Mouse (Mus musculus) heart, embryonic 15.5 days (tissue): ENCODE measurements around the gene Rad23b. TPM values are rescaled to one million over a fixed set of nuclear protein-coding genes. Genes with fewer than 3 reads are reported as not detected.

Experiments used
- ATAC-seq: fragments of 200-750 bp; cut with Nextera tagmentation; replicated peaks from 2 replicates; pipeline ENCODE4 v1.8.0; 2017; ENCODE audit warnings: low read depth, moderate TSS enrichment; ENCODE audit not compliant: insufficient number of reproducible peaks, insufficient read depth, low FRiP score
- H3K27ac ChIP-seq: fragments of 300-500 bp; sonication (generic); 2 replicates; pipeline ENCODE4 v1.5.1; 2015; ENCODE audit warnings: mild to moderate bottlenecking, inconsistent platforms
- H3K27me3 ChIP-seq: fragments of 300-500 bp; sonication (generic); 2 replicates; pipeline ENCODE4 v1.6.1; 2015; ENCODE audit warnings: inconsistent platforms
- H3K36me3 ChIP-seq: fragments of 300-500 bp; sonication (generic); 2 replicates; pipeline ENCODE4 v1.6.1; 2015; ENCODE audit warnings: mild to moderate bottlenecking, inconsistent platforms
- H3K4me1 ChIP-seq: fragments of 300-500 bp; sonication (generic); replicated peaks from 2 replicates; pipeline ENCODE4 v1.6.1; 2015; ENCODE audit warnings: inconsistent platforms
- H3K4me2 ChIP-seq: fragments of 300-500 bp; sonication (generic); 2 replicates; pipeline ENCODE4 v1.6.1; 2015; ENCODE audit warnings: inconsistent platforms, mild to moderate bottlenecking, moderate library complexity
- H3K4me3 ChIP-seq: fragments of 300-500 bp; sonication (generic); 2 replicates; pipeline ENCODE4 v1.5.1; 2015; ENCODE audit warnings: mild to moderate bottlenecking, inconsistent platforms
- H3K9ac ChIP-seq: fragments of 300-500 bp; sonication (generic); 2 replicates; pipeline ENCODE4 v1.6.1; 2015; ENCODE audit warnings: mild to moderate bottlenecking, inconsistent platforms
- H3K9me3 ChIP-seq: fragments of 300-500 bp; sonication (generic); replicated peaks from 2 replicates; pipeline ENCODE4 v1.6.1; 2016; ENCODE audit warnings: inconsistent platforms
- WGBS: fragments of 180-500 bp; shearing (Covaris S2); methylation state at CpG from one replicate; pipeline ENCODE4 v1.1.7; 2015; ENCODE audit warnings: mixed read lengths; 5-methylcytosine and 5-hydroxymethylcytosine counted together
- polyA plus RNA-seq: library from polyadenylated mRNA; unstranded; fragments of >200 nt; fragmentation: Nextera tagmentation; extraction: Ambion mirVana; gene quantifications from 2 replicates; pipeline ENCODE4 v1.2.1, GENCODE M21; 2015

Rad23b gene
- polyA plus RNA-seq, 1 experiment from 2014 or later = 54.1 TPM

DNA sequence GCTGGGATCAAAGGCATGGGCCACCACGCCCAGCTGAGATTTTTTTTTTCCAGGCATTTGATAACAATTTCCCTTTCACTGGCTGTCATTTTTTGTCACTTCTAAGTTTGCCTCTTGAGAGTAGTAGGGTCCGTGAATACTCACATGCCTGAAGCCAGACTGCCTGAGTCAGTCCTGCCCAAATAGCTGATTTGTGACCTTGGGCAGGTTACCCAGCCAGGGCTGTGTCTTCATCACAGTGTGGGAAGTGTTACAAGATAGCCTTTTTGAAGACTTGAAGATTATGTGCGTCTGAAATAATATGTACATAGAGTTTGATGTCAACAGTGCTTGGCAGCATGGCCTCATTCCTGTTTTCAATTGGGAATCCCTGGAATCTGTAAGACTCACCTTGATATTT is 6.9 kb downstream of the Rad23b start:
- no peak overlapping the region for H3K9ac ChIP-seq
- H3K4me2 ChIP-seq = no peak overlapping the region
- peaks cover 32% of the 10 kb centered on the region for H3K4me1 ChIP-seq
- WGBS = 47% methylated on average over 3 of the region's 3 CpGs
- 0 out of 2 replicates have a peak, but pooled peaks cover 2% of the 10 kb centered on the region for H3K36me3 ChIP-seq
- ATAC-seq = no peak
- no peaks in the 10 kb centered on the region for H3K27me3 ChIP-seq
- H3K9me3 ChIP-seq = no peaks in the 10 kb centered on the region
- no peak overlapping the region for H3K4me3 ChIP-seq
- H3K27ac ChIP-seq = peak overlapping the region; percentile 17; the same call in 1 of the 2 replicates

DNA sequence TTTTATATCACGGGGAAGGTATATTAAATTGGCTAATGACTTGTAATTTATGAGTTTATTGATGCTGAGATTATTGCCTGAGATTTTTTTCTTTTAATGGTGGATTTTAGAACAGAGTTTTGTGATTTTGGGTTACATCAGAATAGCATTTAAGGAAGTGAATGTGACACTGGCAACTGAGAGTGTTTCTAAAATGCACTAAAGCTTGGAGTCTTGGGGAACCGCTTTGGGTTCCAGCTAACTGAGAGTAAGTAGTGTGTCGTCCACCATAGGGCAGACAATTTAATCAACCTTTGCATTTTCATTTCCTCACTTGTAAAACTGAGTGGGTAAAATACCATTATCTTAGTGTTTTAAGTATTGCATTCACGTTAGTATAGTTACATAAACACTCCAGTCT is 14.0 kb downstream of the Rad23b start:
- no peaks in the 10 kb centered on the region for H3K4me1 ChIP-seq
- ATAC-seq = no peak
- no peak overlapping the region for H3K9ac ChIP-seq
- WGBS = 95% methylated on average over 4 of the region's 4 CpGs
- H3K27ac ChIP-seq = no peak overlapping the region
- no peak overlapping the region for H3K4me3 ChIP-seq
- H3K36me3 ChIP-seq = 0 out of 2 replicates have a peak, but pooled peaks cover 5% of the 10 kb centered on the region
- H3K27me3 ChIP-seq = no peaks in the 10 kb centered on the region
- H3K9me3 ChIP-seq = 0 out of 2 replicates have a peak, but pooled peaks cover 3% of the 10 kb centered on the region
- no peak overlapping the region for H3K4me2 ChIP-seq

DNA sequence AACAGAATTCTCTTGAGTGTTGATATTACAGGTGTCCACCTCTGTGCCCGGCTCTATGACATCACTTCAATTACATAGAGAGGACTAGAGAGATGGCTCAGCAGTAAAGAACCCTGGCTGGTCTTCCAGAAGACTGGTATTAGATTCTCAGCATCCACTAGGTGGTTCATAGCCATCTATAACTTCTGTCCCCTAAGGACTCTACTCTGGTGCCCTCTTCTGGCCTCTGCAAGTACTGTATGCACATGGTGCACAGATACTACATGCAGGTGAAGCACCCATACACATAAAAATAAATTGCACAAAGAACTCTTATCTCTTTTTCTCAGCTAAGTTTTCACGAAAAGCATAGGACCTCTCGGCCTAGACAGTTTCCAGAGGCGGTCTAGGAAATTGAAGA is 14.5 kb downstream of the Rad23b start:
- Histone ChIP-seq H3K4me3 (no peak overlapping the region), H3K9ac (no peak overlapping the region), H3K36me3 (0 out of 2 replicates have a peak, but pooled peaks cover 5% of the 10 kb centered on the region), H3K9me3 (0 out of 2 replicates have a peak, but pooled peaks cover 3% of the 10 kb centered on the region), H3K27me3 (no peaks in the 10 kb centered on the region), H3K4me1 (no peaks in the 10 kb centered on the region), H3K27ac (no peak overlapping the region), H3K4me2 (no peak overlapping the region)
- ATAC-seq = no peak
- WGBS = 84% methylated on average over 4 of the region's 4 CpGs

DNA sequence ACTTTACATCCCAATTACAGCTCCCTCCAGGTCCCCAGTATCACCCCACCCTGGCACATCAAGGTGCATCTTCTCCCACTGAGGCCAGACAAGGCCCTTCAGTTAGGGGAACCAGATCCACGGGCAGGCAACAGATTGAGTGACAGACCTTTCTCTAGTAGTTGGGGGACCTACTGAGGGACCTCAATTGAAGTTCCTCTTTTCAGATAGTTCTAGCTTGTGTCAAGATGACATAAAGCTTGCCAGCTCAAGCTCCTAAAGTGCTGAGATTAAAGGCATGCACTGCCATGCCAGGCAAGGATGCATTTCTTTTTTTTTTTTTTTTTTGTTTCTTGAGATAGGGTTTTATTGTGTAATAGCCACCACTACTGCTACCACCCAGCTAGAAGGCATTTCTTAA is 16.2 kb downstream of the Rad23b start:
- Histone ChIP-seq H3K4me1 (no peaks in the 10 kb centered on the region), H3K4me3 (no peak overlapping the region), H3K27ac (no peak overlapping the region), H3K4me2 (no peak overlapping the region), H3K27me3 (no peaks in the 10 kb centered on the region), H3K36me3 (peaks cover 11% of the 10 kb centered on the region), H3K9me3 (0 out of 2 replicates have a peak, but pooled peaks cover 3% of the 10 kb centered on the region), H3K9ac (no peak overlapping the region)
- no peak for ATAC-seq
- WGBS = 49% methylated on average over 1 of the region's 1 CpGs

DNA sequence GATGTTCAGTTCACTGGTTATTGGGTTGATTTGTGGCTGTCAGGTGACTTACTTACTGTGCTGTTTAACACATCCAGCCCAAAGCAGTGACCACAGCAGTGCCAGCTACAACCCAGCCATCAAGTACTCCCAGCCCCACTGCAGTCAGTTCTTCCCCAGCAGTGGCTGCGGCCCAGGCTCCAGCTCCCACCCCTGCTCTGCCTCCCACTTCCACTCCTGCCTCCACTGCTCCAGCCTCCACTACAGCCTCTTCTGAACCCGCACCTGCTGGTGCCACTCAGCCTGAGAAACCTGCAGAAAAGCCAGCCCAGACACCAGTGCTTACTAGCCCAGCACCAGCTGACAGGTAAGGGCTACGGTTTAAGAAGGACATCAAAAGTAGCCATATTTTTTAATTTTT is 20.3 kb downstream of the Rad23b start:
- Histone ChIP-seq H3K4me2 (no peak overlapping the region), H3K9ac (no peak overlapping the region), H3K36me3 (peaks cover 24% of the 10 kb centered on the region), H3K4me1 (no peaks in the 10 kb centered on the region), H3K4me3 (no peak overlapping the region), H3K27ac (no peak overlapping the region), H3K27me3 (no peaks in the 10 kb centered on the region), H3K9me3 (no peaks in the 10 kb centered on the region)
- ATAC-seq = no peak
- WGBS = 89% methylated on average over 3 of the region's 3 CpGs

DNA sequence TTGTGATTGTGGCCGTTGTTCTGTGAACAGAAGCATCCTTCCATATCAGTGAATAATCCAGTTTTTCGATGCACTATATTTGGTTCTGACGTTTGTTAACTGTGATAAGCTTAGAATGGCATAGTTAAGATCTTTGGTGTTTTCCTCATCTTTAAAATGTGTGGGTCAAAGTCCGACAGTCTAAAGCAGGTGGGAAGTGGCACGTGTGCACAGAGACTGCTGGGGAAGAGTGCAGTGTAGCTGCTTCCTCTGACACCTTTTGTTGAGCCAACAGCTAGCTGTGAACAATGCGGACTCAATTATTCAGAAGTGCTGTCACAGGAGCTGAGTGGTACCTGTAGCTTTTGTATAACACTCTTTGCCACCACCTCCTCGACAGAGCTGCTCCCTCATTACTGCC is 21.5 kb downstream of the Rad23b start:
- 73% methylated on average over 7 of the region's 7 CpGs for WGBS
- Histone ChIP-seq H3K27me3 (no peaks in the 10 kb centered on the region), H3K9ac (no peak overlapping the region), H3K36me3 (peaks cover 26% of the 10 kb centered on the region), H3K27ac (no peak overlapping the region), H3K4me1 (no peaks in the 10 kb centered on the region), H3K4me3 (no peak overlapping the region), H3K4me2 (no peak overlapping the region), H3K9me3 (no peaks in the 10 kb centered on the region)
- no peak for ATAC-seq

DNA sequence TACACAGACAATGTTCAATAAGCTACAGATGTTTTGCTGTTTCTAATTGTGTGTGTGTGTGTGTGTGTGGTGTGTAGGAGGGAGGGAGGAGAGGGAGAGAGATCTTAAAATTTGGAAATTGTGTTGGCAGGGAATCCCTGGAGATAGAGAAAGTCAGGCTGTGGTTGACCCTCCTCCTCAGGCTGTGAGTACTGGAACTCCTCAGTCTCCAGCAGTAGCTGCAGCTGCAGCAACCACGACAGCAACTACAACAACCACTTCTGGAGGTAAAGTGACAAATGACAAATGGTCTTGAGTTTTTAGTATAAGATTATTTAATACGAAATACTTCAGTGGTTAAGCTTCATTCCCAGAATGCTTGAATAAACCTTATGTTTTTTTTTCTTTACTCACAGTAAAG is 32.5 kb downstream of the Rad23b start:
- no peak overlapping the region for H3K4me2 ChIP-seq
- no peak overlapping the region for H3K27ac ChIP-seq
- no peak overlapping the region for H3K9ac ChIP-seq
- 89% methylated on average over 2 of the region's 2 CpGs for WGBS
- no peaks in the 10 kb centered on the region for H3K9me3 ChIP-seq
- H3K36me3 ChIP-seq = peaks cover 70% of the 10 kb centered on the region
- H3K4me1 ChIP-seq = no peaks in the 10 kb centered on the region
- no peaks in the 10 kb centered on the region for H3K27me3 ChIP-seq
- H3K4me3 ChIP-seq = no peak overlapping the region
- no peak for ATAC-seq

DNA sequence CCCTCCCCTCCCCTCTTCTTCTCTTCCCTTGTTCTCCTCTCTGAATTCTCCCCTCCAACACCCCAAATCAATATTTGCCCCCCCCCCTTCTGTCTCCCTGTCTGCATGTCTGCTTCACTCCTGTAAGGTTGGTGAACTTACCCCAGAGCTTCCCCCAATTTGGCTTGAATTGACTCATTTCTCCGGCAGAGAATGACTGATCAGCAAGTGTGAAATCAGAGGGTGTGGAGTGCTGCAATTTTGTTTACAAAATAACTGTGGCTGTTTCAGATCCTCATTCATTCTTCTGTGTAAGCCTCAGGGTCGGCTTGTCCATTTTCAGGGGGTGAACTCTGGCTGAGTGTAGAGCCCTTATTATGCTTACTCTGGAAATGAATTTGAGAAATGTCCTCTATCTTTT is 36.9 kb downstream of the Rad23b start:
- ATAC-seq = no peak
- Histone ChIP-seq H3K4me3 (no peak overlapping the region), H3K9ac (no peak overlapping the region), H3K4me1 (peaks cover 7% of the 10 kb centered on the region), H3K27ac (no peak overlapping the region), H3K27me3 (no peaks in the 10 kb centered on the region), H3K9me3 (no peaks in the 10 kb centered on the region), H3K36me3 (peaks cover 61% of the 10 kb centered on the region), H3K4me2 (no peak overlapping the region)
- 86% methylated on average over 2 of the region's 2 CpGs for WGBS

DNA sequence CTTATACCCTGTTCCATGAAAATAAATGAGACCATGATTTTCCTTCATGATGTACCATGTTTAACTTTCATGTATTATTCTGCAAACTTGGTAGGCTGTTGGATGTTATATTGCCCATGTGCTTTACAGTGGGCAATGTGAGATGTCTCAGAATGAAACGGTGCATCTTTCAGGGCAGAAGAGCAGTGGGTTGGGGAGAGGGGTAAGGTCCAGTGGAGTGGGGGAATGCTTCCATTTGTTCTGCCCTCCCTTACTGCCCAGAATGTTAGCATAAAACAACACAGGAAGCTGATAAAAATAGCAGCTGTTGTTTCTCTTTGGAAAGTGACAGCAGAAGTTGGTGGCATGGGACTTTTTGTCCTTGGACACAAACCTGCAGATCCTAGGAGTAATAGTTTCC is 41.6 kb downstream of the Rad23b start:
- WGBS = 53% methylated on average over 1 of the region's 1 CpGs
- Histone ChIP-seq H3K27ac (peak overlapping the region; percentile 53), H3K9me3 (no peaks in the 10 kb centered on the region), H3K4me3 (no peak overlapping the region), H3K4me1 (peaks cover 7% of the 10 kb centered on the region), H3K27me3 (no peaks in the 10 kb centered on the region), H3K9ac (no peak overlapping the region), H3K36me3 (peaks cover 19% of the 10 kb centered on the region), H3K4me2 (no peak overlapping the region)
- no peak for ATAC-seq

DNA sequence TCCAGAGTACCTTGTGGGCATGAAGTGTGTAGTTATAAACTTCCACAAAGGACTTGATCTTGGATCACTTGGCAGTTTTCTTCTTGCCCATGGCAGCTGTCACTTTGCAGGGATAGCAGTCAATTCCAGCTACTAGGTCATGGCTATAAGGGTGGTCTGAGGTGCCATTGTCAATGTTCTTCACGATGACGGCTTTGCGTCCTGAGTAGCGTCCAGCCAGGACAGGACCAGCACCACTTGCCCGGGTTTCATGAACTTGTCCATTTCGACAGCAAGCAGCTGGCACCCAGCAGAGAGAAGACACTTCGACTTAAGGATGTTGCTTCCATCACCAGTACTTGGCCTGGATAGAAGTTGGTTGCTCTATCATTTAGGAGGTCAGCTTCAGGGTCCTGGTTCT is 42.6 kb downstream of the Rad23b start:
- no peak for ATAC-seq
- Histone ChIP-seq H3K27me3 (no peaks in the 10 kb centered on the region), H3K9ac (no peak overlapping the region), H3K4me1 (peaks cover 7% of the 10 kb centered on the region), H3K36me3 (peaks cover 10% of the 10 kb centered on the region), H3K4me2 (no peak overlapping the region), H3K27ac (no peak overlapping the region), H3K9me3 (no peaks in the 10 kb centered on the region), H3K4me3 (no peak overlapping the region)
- WGBS = 87% methylated on average over 7 of the region's 7 CpGs

DNA sequence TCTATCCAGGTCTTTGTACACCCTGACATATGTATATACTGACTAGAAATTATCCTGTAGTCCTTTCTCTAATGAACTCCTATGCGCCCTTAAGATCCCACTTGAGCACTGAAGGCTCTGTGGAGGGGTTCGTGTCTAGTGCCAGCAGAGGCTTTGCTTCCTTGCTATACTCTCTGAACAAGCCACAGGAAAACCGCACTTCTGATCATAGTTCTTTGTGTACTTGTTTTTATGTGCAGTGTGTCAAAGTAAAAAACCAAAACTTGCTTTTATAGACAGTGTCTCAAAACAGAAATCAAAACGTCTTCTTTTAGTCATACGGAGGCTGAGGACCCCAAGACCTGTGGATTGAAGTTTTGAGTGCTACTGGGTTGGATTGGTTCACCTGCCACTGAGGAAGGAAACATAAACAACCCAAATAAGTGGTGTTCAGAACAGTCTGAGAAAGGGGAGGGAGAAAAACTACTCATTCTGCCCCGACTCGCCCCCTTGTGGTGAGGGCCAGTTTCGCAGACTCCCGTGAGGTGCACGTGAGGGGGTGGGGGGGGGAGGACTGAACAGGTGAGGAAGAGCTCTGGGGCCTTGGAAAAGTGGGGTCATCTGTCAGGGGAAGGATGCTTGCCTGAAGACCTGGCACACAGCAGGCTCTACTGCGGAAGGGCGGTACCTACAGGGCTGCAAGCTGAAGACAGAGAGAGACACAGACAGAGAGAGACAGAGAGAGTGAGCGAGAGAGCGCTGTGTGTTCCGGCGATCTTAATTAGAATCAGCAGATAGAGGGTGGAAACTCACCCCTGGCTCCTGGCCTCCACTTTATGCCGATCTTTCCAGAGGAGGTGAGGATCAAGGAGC is 48.3 kb downstream of the Rad23b start:
- H3K27me3 ChIP-seq = no peaks in the 10 kb centered on the region
- WGBS = 37% methylated on average over 17 of the region's 17 CpGs
- H3K36me3 ChIP-seq = no peaks in the 10 kb centered on the region
- no peak overlapping the region for H3K27ac ChIP-seq
- no peak overlapping the region for H3K9ac ChIP-seq
- H3K9me3 ChIP-seq = 0 out of 2 replicates have a peak, but pooled peaks cover 7% of the 10 kb centered on the region
- no peak overlapping the region for H3K4me2 ChIP-seq
- no peaks in the 10 kb centered on the region for H3K4me1 ChIP-seq
- no peak for ATAC-seq
- H3K4me3 ChIP-seq = no peak overlapping the region

DNA sequence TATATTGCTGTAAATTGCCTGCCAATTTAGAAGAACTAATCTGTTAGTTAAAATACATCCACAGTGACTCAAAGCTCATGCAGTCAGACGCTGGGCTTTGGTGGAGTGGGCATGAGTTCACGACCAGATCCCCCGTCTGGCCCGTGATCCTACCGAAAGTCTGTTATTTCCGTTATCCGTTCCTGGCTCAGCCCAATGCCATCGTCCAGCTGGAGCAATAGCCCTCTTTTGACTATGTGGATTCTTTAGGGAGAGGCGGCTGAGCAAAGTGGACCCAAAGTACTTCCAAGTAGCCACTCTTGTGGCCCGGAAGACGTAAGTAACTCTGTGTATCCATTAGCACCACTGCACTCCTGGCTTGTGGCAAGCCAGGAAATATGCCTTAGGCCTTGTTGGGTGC is 49.1 kb downstream of the Rad23b start:
- no peak overlapping the region for H3K27ac ChIP-seq
- no peak for ATAC-seq
- H3K9ac ChIP-seq = no peak overlapping the region
- 80% methylated on average over 11 of the region's 11 CpGs for WGBS
- no peak overlapping the region for H3K4me3 ChIP-seq
- H3K36me3 ChIP-seq = no peaks in the 10 kb centered on the region
- no peak overlapping the region for H3K4me2 ChIP-seq
- H3K9me3 ChIP-seq = 0 out of 2 replicates have a peak, but pooled peaks cover 7% of the 10 kb centered on the region
- no peaks in the 10 kb centered on the region for H3K4me1 ChIP-seq
- no peaks in the 10 kb centered on the region for H3K27me3 ChIP-seq
